Mouse (Mus musculus) liver, adult 2 months (tissue): ENCODE results near the gene Olfr73. TPM values are rescaled to one million over a fixed set of nuclear protein-coding genes. Genes with fewer than 3 reads are reported as not detected.

Experiments
- DNase-seq: peaks from one replicate; pipeline ENCODE4 v3.0.0-alpha.2; 2011; ENCODE audit warnings: low read depth, low spot score; ENCODE audit errors: extremely low read depth
- H3K27ac ChIP-seq: fragments of 200-500 bp; replicated peaks from 2 replicates; pipeline ENCODE4 v1.5.1; 2012; ENCODE audit warnings: low read depth, mild to moderate bottlenecking, control low read depth, inconsistent platforms, low read length; ENCODE audit not compliant: insufficient read depth
- H3K27me3 ChIP-seq: fragments of 200-500 bp; 2 replicates; pipeline ENCODE4 v1.6.1; 2012; ENCODE audit warnings: mild to moderate bottlenecking, moderate library complexity, low read length, inconsistent platforms; ENCODE audit not compliant: control insufficient read depth, insufficient read depth
- H3K36me3 ChIP-seq: fragments of 200-500 bp; 2 replicates; pipeline ENCODE4 v1.6.1; 2012; ENCODE audit warnings: low read length, inconsistent platforms; ENCODE audit not compliant: control insufficient read depth, insufficient read depth
- H3K4me1 ChIP-seq: fragments of 200-500 bp; 2 replicates; pipeline ENCODE4 v1.6.1; 2011; ENCODE audit warnings: low read length; ENCODE audit not compliant: control insufficient read depth, insufficient read depth
- H3K4me3 ChIP-seq: fragments of 200-500 bp; 2 replicates; pipeline ENCODE4 v1.5.1; 2011; ENCODE audit warnings: low read depth, mild to moderate bottlenecking, control low read depth, low read length, moderate library complexity; ENCODE audit not compliant: insufficient read depth
- H3K79me2 ChIP-seq: fragments of 200-500 bp; 2 replicates; pipeline ENCODE4 v1.6.1; 2012; ENCODE audit warnings: inconsistent platforms, mild to moderate bottlenecking, low read length, moderate library complexity; ENCODE audit not compliant: control insufficient read depth, insufficient read depth
- H3K9ac ChIP-seq: fragments of 200-500 bp; 2 replicates; pipeline ENCODE4 v1.6.1; 2012; ENCODE audit warnings: low read depth, mild to moderate bottlenecking, control low read depth, inconsistent platforms, low read length
- CTCF ChIP-seq: fragments of 200-500 bp; IDR thresholded peaks from 2 replicates; pipeline ENCODE4 v1.5.1; 2011; ENCODE audit warnings: low read depth, low read length, control low read depth
- POLR2A ChIP-seq: fragments of 200-500 bp; IDR thresholded peaks from 2 replicates; pipeline ENCODE4 v1.6.1; 2011; ENCODE audit warnings: low read length, control low read depth; ENCODE audit not compliant: insufficient read depth; ENCODE audit errors: extremely low read depth
- polyA plus RNA-seq: library from polyadenylated mRNA; depleted of rRNA; stranded (reverse); fragments of >200 nt; gene quantifications from 2 replicates; pipeline ENCODE4 v1.2.3, GENCODE M21; 2012; rRNA removed
- total RNA-seq: library from RNA; depleted of rRNA; stranded (reverse); fragments of >200 nt; gene quantifications from 2 replicates; pipeline ENCODE4 v1.2.3, GENCODE M21; 2014; rRNA removed

The Olfr73 gene
- total and polyA plus RNA-seq, 2 experiments = not detected

DNA sequence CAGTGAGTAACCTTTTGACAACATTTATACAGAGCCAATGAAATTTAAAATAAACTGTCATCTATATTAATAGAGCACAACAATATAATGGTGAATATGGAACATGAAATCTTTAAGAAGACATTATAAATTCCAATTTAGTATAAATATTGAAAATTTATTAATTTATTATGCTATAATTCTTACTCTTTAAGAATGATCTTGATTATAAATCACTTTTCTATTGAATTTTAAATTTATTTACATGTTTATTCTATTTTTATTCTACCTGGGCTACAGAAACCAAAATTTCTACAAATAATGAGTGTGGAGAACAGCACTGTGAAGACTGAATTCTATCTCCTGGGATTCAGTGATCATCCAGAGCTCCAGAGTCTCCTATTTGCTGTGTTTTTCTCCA is 47.7 kb downstream of the Olfr73 start, which contains the start of gene Olfr1158:
Gene Olfr1158, plus strand, starts transcription at position 301 of the 400 bp plus-strand sequence.
- H3K4me3 ChIP-seq = no peak within 1 kb of the TSS
- no peak within 1 kb of the TSS for H3K9ac ChIP-seq
- DNase-seq = no peak
- H3K27me3 ChIP-seq = no peaks in the 10 kb centered on the region
- TF ChIP-seq CTCF = no peak
- no peak for TF ChIP-seq POLR2A
- no peaks in the 10 kb centered on the region for H3K36me3 ChIP-seq
- no peaks in the 10 kb centered on the region for H3K4me1 ChIP-seq
- no peaks in the 10 kb centered on the region for H3K79me2 ChIP-seq
- H3K27ac ChIP-seq = no peak within 1 kb of the TSS

Other genes starting within 250 kb of the Olfr73 start
- not detected in 2 replicates for gene Olfr1143, start 237.1 kb downstream of the Olfr73 start, total RNA-seq
- gene Olfr1143, start 237.1 kb downstream of the Olfr73 start, polyA plus RNA-seq = not detected in 2 replicates
- not detected in 2 replicates for gene Olfr1145, start 227.9 kb downstream of the Olfr73 start, total RNA-seq
- not detected in 2 replicates for gene Olfr1145, start 227.9 kb downstream of the Olfr73 start, polyA plus RNA-seq
- not detected in 2 replicates for gene Olfr1148, start 207.2 kb downstream of the Olfr73 start, total RNA-seq
- not detected in 2 replicates for gene Olfr1148, start 207.2 kb downstream of the Olfr73 start, polyA plus RNA-seq
- not detected in 2 replicates for gene Olfr1150-ps1, start 193.7 kb downstream of the Olfr73 start, total RNA-seq
- gene Olfr1150-ps1, start 193.7 kb downstream of the Olfr73 start, polyA plus RNA-seq = not detected in 2 replicates
- gene Olfr1151, start 181.8 kb downstream of the Olfr73 start, total RNA-seq = not detected in 2 replicates
- gene Olfr1151, start 181.8 kb downstream of the Olfr73 start, polyA plus RNA-seq = not detected in 2 replicates
- not detected in 2 replicates for gene Olfr1152, start 171.2 kb downstream of the Olfr73 start, total RNA-seq
- gene Olfr1152, start 171.2 kb downstream of the Olfr73 start, polyA plus RNA-seq = not detected in 2 replicates
- gene Olfr1153, start 142.7 kb downstream of the Olfr73 start, total RNA-seq = not detected in 2 replicates
- gene Olfr1153, start 142.7 kb downstream of the Olfr73 start, polyA plus RNA-seq = not detected in 2 replicates
- not detected in 2 replicates for gene Olfr1154, start 132.5 kb downstream of the Olfr73 start, total RNA-seq
- not detected in 2 replicates for gene Olfr1154, start 132.5 kb downstream of the Olfr73 start, polyA plus RNA-seq
- not detected in 2 replicates for gene Olfr1155, start 92.6 kb downstream of the Olfr73 start, total RNA-seq
- gene Olfr1155, start 92.6 kb downstream of the Olfr73 start, polyA plus RNA-seq = not detected in 2 replicates
- not detected in 2 replicates for gene Olfr1156, start 84.6 kb downstream of the Olfr73 start, total RNA-seq
- not detected in 2 replicates for gene Olfr1156, start 84.6 kb downstream of the Olfr73 start, polyA plus RNA-seq
- not detected in 2 replicates for gene Olfr1157, start 69.4 kb downstream of the Olfr73 start, total RNA-seq
- gene Olfr1157, start 69.4 kb downstream of the Olfr73 start, polyA plus RNA-seq = not detected in 2 replicates
- gene Olfr74, start 63.0 kb downstream of the Olfr73 start, total RNA-seq = not detected in 2 replicates
- gene Olfr74, start 63.0 kb downstream of the Olfr73 start, polyA plus RNA-seq = not detected in 2 replicates
- not detected in 2 replicates for gene Olfr1158, start 47.6 kb downstream of the Olfr73 start, total RNA-seq
- not detected in 2 replicates for gene Olfr1158, start 47.6 kb downstream of the Olfr73 start, polyA plus RNA-seq
- gene Olfr1160, start 29.4 kb downstream of the Olfr73 start, total RNA-seq = not detected in 2 replicates
- not detected in 2 replicates for gene Olfr1160, start 29.4 kb downstream of the Olfr73 start, polyA plus RNA-seq
- not detected in 2 replicates for gene Olfr1161, start 14.9 kb downstream of the Olfr73 start, total RNA-seq
- gene Olfr1161, start 14.9 kb downstream of the Olfr73 start, polyA plus RNA-seq = not detected in 2 replicates
- gene Olfr1162, start 13.4 kb upstream of the Olfr73 start, total RNA-seq = not detected in 2 replicates
- gene Olfr1162, start 13.4 kb upstream of the Olfr73 start, polyA plus RNA-seq = not detected in 2 replicates
- gene Olfr1163, start 34.1 kb upstream of the Olfr73 start, total RNA-seq = not detected in 2 replicates
- gene Olfr1163, start 34.1 kb upstream of the Olfr73 start, polyA plus RNA-seq = not detected in 2 replicates
- not detected in 2 replicates for gene Olfr1164, start 56.3 kb upstream of the Olfr73 start, total RNA-seq
- gene Olfr1164, start 56.3 kb upstream of the Olfr73 start, polyA plus RNA-seq = not detected in 2 replicates
- not detected in 2 replicates for gene Olfr1166, start 90.6 kb upstream of the Olfr73 start, total RNA-seq
- gene Olfr1166, start 90.6 kb upstream of the Olfr73 start, polyA plus RNA-seq = not detected in 2 replicates
- not detected in 2 replicates for gene Olfr1167, start 117.5 kb upstream of the Olfr73 start, total RNA-seq
- not detected in 2 replicates for gene Olfr1167, start 117.5 kb upstream of the Olfr73 start, polyA plus RNA-seq
- gene Olfr1168, start 144.2 kb upstream of the Olfr73 start, total RNA-seq = not detected in 2 replicates
- not detected in 2 replicates for gene Olfr1168, start 144.2 kb upstream of the Olfr73 start, polyA plus RNA-seq
- not detected in 2 replicates for gene Olfr1170, start 190.6 kb upstream of the Olfr73 start, total RNA-seq
- not detected in 2 replicates for gene Olfr1170, start 190.6 kb upstream of the Olfr73 start, polyA plus RNA-seq
- gene Olfr1173, start 242.2 kb upstream of the Olfr73 start, total RNA-seq = not detected in 2 replicates
- gene Olfr1173, start 242.2 kb upstream of the Olfr73 start, polyA plus RNA-seq = not detected in 2 replicates